Mouse (Mus musculus) heart, adult 2 months (tissue): ENCODE results near the gene Ascl5. TPM values are rescaled to one million over a fixed set of nuclear protein-coding genes. Genes with fewer than 3 reads are reported as not detected.

Experiments used
- DNase-seq, 2 experiments: peaks; one replicate each; pipeline ENCODE4 v3.0.0; 2021
- H3K27ac ChIP-seq: fragments of 200-600 bp; 2 replicates; pipeline ENCODE4 v1.8.1; 2022
- H3K27me3 ChIP-seq: fragments of 200-500 bp; 2 replicates; pipeline ENCODE4 v1.6.1; 2012; ENCODE audit warnings: mild to moderate bottlenecking, low read length, inconsistent platforms, mixed read lengths; ENCODE audit not compliant: control insufficient read depth, insufficient read depth
- H3K36me3 ChIP-seq: fragments of 200-500 bp; 2 replicates; pipeline ENCODE4 v1.6.1; 2012; ENCODE audit warnings: low read length, inconsistent platforms; ENCODE audit not compliant: control insufficient read depth, insufficient read depth
- H3K4me1 ChIP-seq: fragments of 200-500 bp; 2 replicates; pipeline ENCODE4 v1.6.1; 2011; ENCODE audit warnings: low read length; ENCODE audit not compliant: control insufficient read depth, insufficient read depth
- H3K4me3 ChIP-seq: fragments of 200-600 bp; 2 replicates; pipeline ENCODE4 v1.8.1; 2022
- H3K79me2 ChIP-seq: fragments of 200-500 bp; replicated peaks from 2 replicates; pipeline ENCODE4 v1.6.1; 2012; ENCODE audit warnings: mild to moderate bottlenecking, inconsistent platforms, low read length, moderate library complexity, mixed read lengths; ENCODE audit not compliant: control insufficient read depth, insufficient read depth
- H3K9ac ChIP-seq: fragments of 200-500 bp; 2 replicates; pipeline ENCODE4 v1.6.1; 2012; ENCODE audit warnings: low read depth, mild to moderate bottlenecking, control low read depth, inconsistent platforms, low read length, mixed read lengths
- CTCF ChIP-seq: fragments of 200-600 bp; IDR thresholded peaks from 2 replicates; pipeline ENCODE4 v1.8.1; 2022; ENCODE audit warnings: antibody characterized with exemption, mild to moderate bottlenecking, moderate library complexity
- EP300 ChIP-seq: fragments of 200-500 bp; IDR thresholded peaks from 2 replicates; pipeline ENCODE4 v1.6.1; 2011; ENCODE audit warnings: low read depth, low read length, control low read depth; ENCODE audit not compliant: insufficient read depth
- POLR2A ChIP-seq: fragments of 200-500 bp; IDR thresholded peaks from 2 replicates; pipeline ENCODE4 v1.6.1; 2011; ENCODE audit warnings: mild to moderate bottlenecking, low read depth, low read length, control low read depth; ENCODE audit not compliant: insufficient read depth
- WGBS: fragments of 180-500 bp; shearing (Covaris S2); methylation state at CpG from one replicate; pipeline ENCODE4 v1.1.7; 2018; 5-methylcytosine and 5-hydroxymethylcytosine counted together
- intact Hi-C: fragments of 180-260 bp; cut with DNase I; formaldehyde crosslinking; loops from one replicate; pipeline ENCODE4 v1.15.1; 2025
- polyA plus RNA-seq: library from polyadenylated mRNA; depleted of rRNA; stranded (reverse); fragments of >200 nt; gene quantifications from 2 replicates; pipeline ENCODE4 v1.2.3, GENCODE M21; 2012
- total RNA-seq, 2 experiments: library from RNA; stranded (reverse); gene quantifications; 2 replicates each; pipeline ENCODE4 v1.2.3; 2021

Ascl5 gene
- total and polyA plus RNA-seq, 3 experiments: not detected

GRCm38 (mm10) chr1:136058594-136058993 is 8.0 kb downstream of the Ascl5 start:
- no peaks in the 10 kb centered on the region for H3K27me3 ChIP-seq
- no peak overlapping the region for H3K9ac ChIP-seq
- H3K79me2 ChIP-seq: no peaks in the 10 kb centered on the region
- intact Hi-C loops: no loop called here
- no peak overlapping the region for H3K27ac ChIP-seq
- no peak for TF ChIP-seq CTCF
- TF ChIP-seq POLR2A: no peak
- TF ChIP-seq EP300: no peak
- no peaks in the 10 kb centered on the region for H3K36me3 ChIP-seq
- 36% methylated on average over 3 of the region's 3 CpGs for WGBS
- no peak overlapping the region for H3K4me3 ChIP-seq
- no peak for DNase-seq
- H3K4me1 ChIP-seq: no peaks in the 10 kb centered on the region

GRCm38 (mm10) chr1:136061041-136061789 is 10.6 kb downstream of the Ascl5 start:
- Histone ChIP-seq H3K27ac (no peak overlapping the region), H3K9ac (no peak overlapping the region), H3K79me2 (no peaks in the 10 kb centered on the region), H3K36me3 (no peaks in the 10 kb centered on the region), H3K4me3 (no peak overlapping the region), H3K27me3 (no peaks in the 10 kb centered on the region), H3K4me1 (no peaks in the 10 kb centered on the region)
- TF ChIP-seq EP300 (no peak), POLR2A (no peak), CTCF (peak; percentile 74)
- intact Hi-C loops: loop anchor here (5.0 kb wide), 1 partner anchor 106 kb away; no protein-coding TSS in a partner anchor
- 70% methylated on average over 9 of the region's 9 CpGs for WGBS
- peak; percentile 40 to 68 for DNase-seq

GRCm38 (mm10) chr1:136061790-136062141 is 11.2 kb downstream of the Ascl5 start:
- no peaks in the 10 kb centered on the region; the same call in 1 of the 2 replicates for H3K27me3 ChIP-seq
- TF ChIP-seq EP300 (no peak), POLR2A (no peak), CTCF (no peak)
- intact Hi-C loops: loop anchor here (5.0 kb wide), 1 partner anchor 106 kb away; no protein-coding TSS in a partner anchor
- H3K9ac ChIP-seq: no peak overlapping the region
- H3K4me3 ChIP-seq: no peak overlapping the region
- H3K27ac ChIP-seq: no peak overlapping the region
- H3K36me3 ChIP-seq: no peaks in the 10 kb centered on the region
- H3K79me2 ChIP-seq: no peaks in the 10 kb centered on the region
- H3K4me1 ChIP-seq: no peaks in the 10 kb centered on the region
- no peak for DNase-seq
- 86% methylated on average over 7 of the region's 7 CpGs for WGBS

GRCm38 (mm10) chr1:136063991-136064390 is 13.4 kb downstream of the Ascl5 start:
- no peak overlapping the region for H3K27ac ChIP-seq
- intact Hi-C loops: loop anchor here (5.0 kb wide), 1 partner anchor 103 kb away; no protein-coding TSS in a partner anchor

GRCm38 (mm10) chr1:136066621-136067020 is 16.0 kb downstream of the Ascl5 start:
- Histone ChIP-seq H3K36me3 (no peaks in the 10 kb centered on the region), H3K27me3 (no peaks in the 10 kb centered on the region; the same call in 1 of the 2 replicates), H3K4me3 (no peak overlapping the region), H3K4me1 (no peaks in the 10 kb centered on the region), H3K9ac (no peak overlapping the region), H3K79me2 (no peaks in the 10 kb centered on the region), H3K27ac (no peak overlapping the region)
- 61% methylated on average over 1 of the region's 1 CpGs for WGBS
- DNase-seq: no peak
- intact Hi-C loops: no loop called here
- TF ChIP-seq CTCF (no peak), POLR2A (no peak), EP300 (no peak)

More at GRCm38 (mm10) chr1:136063991-136064390, 13.4 kb downstream of the Ascl5 start:
- DNase-seq: no peak
- no peak overlapping the region for H3K4me3 ChIP-seq
- H3K79me2 ChIP-seq: no peaks in the 10 kb centered on the region
- no peaks in the 10 kb centered on the region for H3K36me3 ChIP-seq
- TF ChIP-seq CTCF: no peak
- no peak for TF ChIP-seq POLR2A
- TF ChIP-seq EP300: no peak
- H3K4me1 ChIP-seq: no peaks in the 10 kb centered on the region
- no peaks in the 10 kb centered on the region; the same call in 1 of the 2 replicates for H3K27me3 ChIP-seq
- H3K9ac ChIP-seq: no peak overlapping the region
- 43% methylated on average over 5 of the region's 5 CpGs for WGBS

- Histone ChIP-seq H3K4me3 (no peak overlapping the region), H3K9ac (no peak overlapping the region), H3K79me2 (no peaks in the 10 kb centered on the region), H3K4me1 (no peaks in the 10 kb centered on the region), H3K27ac (no peak overlapping the region), H3K27me3 (no peaks in the 10 kb centered on the region; the same call in 1 of the 2 replicates), H3K36me3 (no peaks in the 10 kb centered on the region)
- intact Hi-C loops: no loop called here
- no peak for DNase-seq
- 63% methylated on average over 3 of the region's 3 CpGs for WGBS
- TF ChIP-seq EP300 (no peak), CTCF (no peak), POLR2A (no peak)
These were observed 17.0 kb downstream of the Ascl5 start for GRCm38 (mm10) chr1:136067579-136067978.
